Mouse (Mus musculus) lung, postnatal 0 days (tissue): ENCODE results near the gene Poc1a.

Experiments used
- CTCF ChIP-seq: IDR thresholded peaks from 2 replicates; pipeline ENCODE4 v1.5.1; 2016; ENCODE audit warnings: antibody characterized with exemption, mild to moderate bottlenecking
- EP300 ChIP-seq: IDR thresholded peaks from 2 replicates; pipeline ENCODE4 v1.6.1; 2016; ENCODE audit warnings: antibody characterized with exemption, mild to moderate bottlenecking, control low read depth

- no peak for TF ChIP-seq EP300
- no peak for TF ChIP-seq CTCF
Observed at GRCm38 (mm10) chr9:106327125-106327809, 46.4 kb downstream of the Poc1a start.
